Mouse (Mus musculus): ENCODE measurements at regions not wholly inside any gene's neighbourhood (a gene's known extent, or its start where the extent isn't known, plus 50 kb on each side); places are given as distances from the start of the nearest gene placed in this dataset.

DNA sequence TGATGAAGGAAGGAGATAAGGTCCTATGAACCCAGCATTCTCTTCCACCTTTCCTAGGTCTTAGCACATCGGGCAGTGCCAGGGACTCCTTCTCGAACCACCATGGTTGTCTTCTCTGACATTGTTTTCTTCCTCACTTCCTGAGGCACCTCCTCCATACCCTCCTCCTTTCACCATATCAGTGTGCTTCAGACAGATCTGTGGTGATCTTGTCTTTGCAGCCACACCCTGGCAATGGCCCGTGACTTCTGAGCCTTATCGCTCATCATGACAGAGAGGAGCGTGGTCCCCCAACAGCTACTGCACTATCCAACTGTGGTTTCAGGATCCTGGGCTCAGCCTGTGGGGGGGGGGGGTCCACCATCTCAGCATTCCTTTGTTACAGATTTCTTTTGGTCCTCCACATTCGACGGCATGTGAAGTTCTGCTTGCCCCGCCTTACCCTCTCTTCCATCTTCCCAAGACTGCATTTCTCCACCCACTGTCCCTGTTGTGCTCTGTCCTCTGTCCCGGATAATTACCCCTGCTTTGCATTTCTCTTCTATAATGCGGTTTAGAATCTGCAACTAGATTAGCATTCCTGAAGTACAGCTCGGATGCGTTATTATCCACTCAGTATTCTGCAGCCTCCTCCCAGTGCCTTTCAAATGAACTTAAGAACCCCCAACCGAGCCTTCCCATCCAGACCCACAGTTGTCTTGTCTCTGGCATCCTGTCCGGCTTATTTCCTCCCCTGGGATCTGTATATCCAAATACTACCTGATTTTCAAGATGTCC lies 67.2 kb upstream of the Ccn6 start:
- Histone ChIP-seq H3K27ac (ENCODE audit: low read length) (no peak overlapping the region), H3K9ac (ENCODE audit: low read length) (no peak overlapping the region), H3K36me3 (ENCODE audit: control insufficient read depth, insufficient read depth, low read length) (no peaks in the 10 kb centered on the region), H3K4me1 (replicated peaks; ENCODE audit: control insufficient read depth, insufficient read depth, low read length) (peaks cover 7% of the 10 kb centered on the region), H3K4me2 (ENCODE audit: low read depth, low read length) (no peak overlapping the region), H3K4me3 (ENCODE audit: low read length) (no peak overlapping the region), H3K27me3 (ENCODE audit: control insufficient read depth, insufficient read depth, low read depth, low read length) (no peaks in the 10 kb centered on the region), H3K9me3 (ENCODE audit: control insufficient read depth, low read length) (no peaks in the 10 kb centered on the region)
- no peak for ATAC-seq (ENCODE audit: low read depth)
- 77% methylated on average over 14 of the region's 14 CpGs for WGBS

DNA sequence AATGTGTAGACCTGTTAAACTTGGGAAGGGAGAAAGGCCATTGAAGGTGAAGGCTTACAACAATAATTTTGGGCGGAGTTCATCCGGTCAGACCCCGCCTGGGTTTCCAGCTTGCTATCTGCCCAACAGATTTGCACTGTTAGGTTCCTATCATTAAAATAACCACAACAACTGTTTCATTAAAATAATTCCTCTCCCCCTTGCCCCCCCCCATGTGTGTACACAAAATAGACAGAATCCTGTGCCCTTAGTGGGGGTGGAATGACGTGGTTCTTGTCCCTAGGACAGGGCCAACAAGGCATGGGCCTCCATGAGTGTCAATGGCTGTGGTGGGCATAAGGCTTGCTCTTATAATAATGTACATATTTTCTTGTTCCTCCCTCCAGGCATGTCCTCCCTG lies 65.6 kb upstream of the Ccn6 start:
- H3K4me2 ChIP-seq (ENCODE audit: low read depth, low read length), result no peak overlapping the region
- H3K36me3 ChIP-seq (ENCODE audit: control insufficient read depth, insufficient read depth, low read length), result no peaks in the 10 kb centered on the region
- H3K27me3 ChIP-seq (ENCODE audit: control insufficient read depth, insufficient read depth, low read depth, low read length), result no peaks in the 10 kb centered on the region
- H3K9me3 ChIP-seq (ENCODE audit: control insufficient read depth, low read length), result no peaks in the 10 kb centered on the region
- no peak overlapping the region for H3K4me3 ChIP-seq (ENCODE audit: low read length)
- ATAC-seq (ENCODE audit: low read depth), result no peak
- H3K9ac ChIP-seq (ENCODE audit: low read length), result no peak overlapping the region
- 92% methylated on average over 4 of the region's 4 CpGs for WGBS
- H3K4me1 ChIP-seq (replicated peaks; ENCODE audit: control insufficient read depth, insufficient read depth, low read length), result peaks cover 7% of the 10 kb centered on the region
- H3K27ac ChIP-seq (ENCODE audit: low read length), result no peak overlapping the region

DNA sequence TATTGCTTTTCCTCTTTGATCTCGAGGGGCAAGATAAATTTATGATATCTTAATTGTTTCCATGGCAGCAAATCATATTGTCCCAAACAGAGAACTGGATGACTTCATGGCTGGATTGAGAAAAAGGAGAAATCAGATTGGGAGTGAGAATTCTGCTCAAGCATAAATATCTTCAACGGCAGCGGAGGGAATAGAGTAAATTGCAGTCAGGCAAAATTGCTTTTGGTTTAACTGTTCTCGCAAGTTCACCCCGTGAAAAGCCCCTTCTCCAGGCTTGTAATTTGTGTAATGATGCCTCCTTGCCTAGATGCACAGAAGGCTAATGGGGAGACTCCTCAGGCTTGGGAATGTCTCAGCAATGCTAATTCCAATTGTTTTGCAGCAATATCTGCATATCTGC lies 64.4 kb upstream of the Ccn6 start:
- no peak for ATAC-seq (ENCODE audit: low read depth)
- peak overlapping the region; percentile 48 for H3K4me2 ChIP-seq (ENCODE audit: low read depth, low read length)
- no peaks in the 10 kb centered on the region for H3K9me3 ChIP-seq (ENCODE audit: control insufficient read depth, low read length)
- no peak overlapping the region for H3K9ac ChIP-seq (ENCODE audit: low read length)
- 41% methylated on average over 5 of the region's 5 CpGs for WGBS
- H3K27ac ChIP-seq (ENCODE audit: low read length), result 0 out of 2 replicates have a peak overlapping the region, but pooled peaks have one; percentile 17
- peak overlapping the region; percentile 14 for H3K4me3 ChIP-seq (ENCODE audit: low read length)
- H3K27me3 ChIP-seq (ENCODE audit: control insufficient read depth, insufficient read depth, low read depth, low read length), result no peaks in the 10 kb centered on the region
- no peaks in the 10 kb centered on the region for H3K36me3 ChIP-seq (ENCODE audit: control insufficient read depth, insufficient read depth, low read length)
- peaks cover 7% of the 10 kb centered on the region for H3K4me1 ChIP-seq (replicated peaks; ENCODE audit: control insufficient read depth, insufficient read depth, low read length)

DNA sequence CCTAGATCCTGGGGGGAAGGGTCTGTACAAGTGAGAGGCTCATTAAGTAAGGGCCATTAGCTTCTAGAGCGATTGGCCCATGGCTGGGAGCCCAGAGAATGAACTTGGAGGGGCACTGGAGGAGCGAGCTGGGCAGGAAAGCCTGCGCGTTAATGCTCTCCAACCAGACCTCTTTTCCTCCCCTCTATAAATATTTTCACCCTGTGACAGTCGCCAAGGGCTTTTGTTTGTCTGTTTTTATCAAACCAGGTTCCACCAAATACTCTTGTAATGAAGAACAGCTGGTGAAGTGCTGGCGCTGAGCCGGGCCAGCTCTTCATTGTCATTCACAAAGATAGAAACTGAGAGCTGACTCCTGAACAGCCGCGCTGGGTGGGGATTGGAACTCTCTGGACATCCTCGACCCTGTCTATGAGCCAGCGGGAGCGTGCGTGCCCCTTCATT lies 63.9 kb upstream of the Ccn6 start:
- Histone ChIP-seq H3K4me1 (replicated peaks; ENCODE audit: control insufficient read depth, insufficient read depth, low read length) (peaks cover 7% of the 10 kb centered on the region), H3K9ac (ENCODE audit: low read length) (no peak overlapping the region), H3K9me3 (ENCODE audit: control insufficient read depth, low read length) (no peaks in the 10 kb centered on the region), H3K36me3 (ENCODE audit: control insufficient read depth, insufficient read depth, low read length) (no peaks in the 10 kb centered on the region), H3K4me2 (ENCODE audit: low read depth, low read length) (peak overlapping the region; percentile 48), H3K4me3 (ENCODE audit: low read length) (peak overlapping the region; percentile 14), H3K27ac (ENCODE audit: low read length) (no peak overlapping the region), H3K27me3 (ENCODE audit: control insufficient read depth, insufficient read depth, low read depth, low read length) (no peaks in the 10 kb centered on the region)
- peak; percentile 82 for ATAC-seq (ENCODE audit: low read depth)
- 19% methylated on average over 13 of the region's 13 CpGs for WGBS

DNA sequence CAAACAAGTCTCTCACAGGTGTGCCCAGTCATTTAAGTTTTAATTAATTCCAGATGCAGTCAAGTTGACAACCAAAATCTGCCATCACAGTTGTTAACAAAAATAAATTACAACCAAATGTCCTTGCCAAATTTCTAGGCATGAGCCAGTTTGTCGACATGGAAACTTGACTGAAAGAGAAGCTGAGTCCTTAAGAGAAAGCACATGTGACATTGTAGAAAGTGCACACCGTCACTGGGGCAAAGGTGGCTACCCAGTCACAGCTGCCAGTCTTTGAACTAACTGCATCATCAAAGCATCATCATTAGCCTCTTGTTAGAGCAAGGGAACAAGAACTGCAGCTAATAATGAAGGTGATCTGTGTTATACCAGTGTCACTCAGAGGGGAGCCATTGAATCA lies 62.9 kb upstream of the Ccn6 start:
- 44% methylated on average over 2 of the region's 2 CpGs for WGBS

DNA sequence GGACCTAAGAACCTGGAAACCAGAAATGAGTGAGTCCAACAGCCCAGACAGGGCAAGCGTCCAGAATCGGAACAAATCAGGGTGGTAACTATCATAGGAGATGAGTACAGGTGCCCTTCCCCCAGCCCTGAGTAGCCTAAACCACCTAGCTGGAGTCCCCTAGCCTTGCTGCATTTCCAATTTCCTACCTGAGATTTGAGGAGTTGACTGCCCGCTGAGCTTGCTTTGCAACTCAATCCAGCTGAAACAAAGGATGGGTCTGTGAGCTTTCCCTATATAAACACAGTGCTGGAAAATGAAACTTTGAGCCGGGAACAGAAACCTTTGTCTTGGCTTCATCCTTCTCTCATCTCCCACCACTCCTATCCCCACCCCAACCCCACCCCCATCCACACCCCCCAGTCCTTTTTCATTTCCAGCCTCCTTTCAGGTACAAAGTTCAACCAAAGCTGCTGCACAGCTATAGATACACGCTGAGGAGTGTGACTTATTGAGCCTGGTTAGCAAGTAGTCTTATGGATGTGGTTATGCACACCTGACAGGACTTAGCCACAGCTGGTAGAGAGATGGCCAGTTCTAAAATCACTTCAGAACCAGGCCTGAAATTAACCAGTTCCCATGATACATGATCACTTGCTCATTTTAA lies 61.0 kb upstream of the Ccn6 start:
- no peak for ATAC-seq (ENCODE audit: low read depth)
- Histone ChIP-seq H3K27ac (ENCODE audit: low read length) (no peak overlapping the region), H3K36me3 (ENCODE audit: control insufficient read depth, insufficient read depth, low read length) (no peaks in the 10 kb centered on the region), H3K4me3 (ENCODE audit: low read length) (no peak overlapping the region), H3K4me1 (replicated peaks; ENCODE audit: control insufficient read depth, insufficient read depth, low read length) (peaks cover 7% of the 10 kb centered on the region), H3K9ac (ENCODE audit: low read length) (no peak overlapping the region), H3K9me3 (ENCODE audit: control insufficient read depth, low read length) (peaks cover 3% of the 10 kb centered on the region; the same call in 1 of the 2 replicates), H3K4me2 (ENCODE audit: low read depth, low read length) (no peak overlapping the region), H3K27me3 (ENCODE audit: control insufficient read depth, insufficient read depth, low read depth, low read length) (no peaks in the 10 kb centered on the region)
- 45% methylated on average over 5 of the region's 5 CpGs for WGBS

More for the DNA sequence above, 62.9 kb upstream of the Ccn6 start:
- H3K4me2 ChIP-seq (ENCODE audit: low read depth, low read length), result no peak overlapping the region
- H3K36me3 ChIP-seq (ENCODE audit: control insufficient read depth, insufficient read depth, low read length), result no peaks in the 10 kb centered on the region
- H3K9me3 ChIP-seq (ENCODE audit: control insufficient read depth, low read length), result no peaks in the 10 kb centered on the region
- peaks cover 7% of the 10 kb centered on the region for H3K4me1 ChIP-seq (replicated peaks; ENCODE audit: control insufficient read depth, insufficient read depth, low read length)
- H3K27ac ChIP-seq (ENCODE audit: low read length), result no peak overlapping the region
- ATAC-seq (ENCODE audit: low read depth), result no peak
- H3K9ac ChIP-seq (ENCODE audit: low read length), result no peak overlapping the region
- H3K4me3 ChIP-seq (ENCODE audit: low read length), result no peak overlapping the region
- H3K27me3 ChIP-seq (ENCODE audit: control insufficient read depth, insufficient read depth, low read depth, low read length), result no peaks in the 10 kb centered on the region

DNA sequence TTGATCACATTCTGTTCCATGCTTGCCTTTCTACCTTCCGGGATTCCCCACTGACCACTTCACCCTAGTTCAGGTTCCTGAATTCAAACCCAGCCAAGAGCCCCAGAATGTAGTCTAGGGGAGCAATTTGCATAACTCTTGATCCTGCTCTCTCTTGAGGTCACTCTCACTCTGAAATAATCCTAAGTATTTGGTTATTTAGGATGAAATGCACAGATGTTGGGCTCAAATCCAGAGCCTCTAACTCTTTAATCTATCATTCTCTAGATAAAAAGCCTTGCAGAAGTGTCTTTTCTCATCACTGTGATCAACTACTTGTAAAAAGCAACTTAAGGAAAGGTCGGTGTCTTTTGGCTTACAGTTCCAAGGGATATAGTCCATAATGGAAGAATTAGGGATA lies 57.4 kb upstream of the Ccn6 start:
- no peak overlapping the region for H3K9ac ChIP-seq (ENCODE audit: low read length)
- H3K4me1 ChIP-seq (replicated peaks; ENCODE audit: control insufficient read depth, insufficient read depth, low read length), result no peaks in the 10 kb centered on the region
- ATAC-seq (ENCODE audit: low read depth), result no peak
- no peak overlapping the region for H3K27ac ChIP-seq (ENCODE audit: low read length)
- 84% methylated on average over 2 of the region's 2 CpGs for WGBS
- no peak overlapping the region for H3K4me2 ChIP-seq (ENCODE audit: low read depth, low read length)
- no peaks in the 10 kb centered on the region for H3K27me3 ChIP-seq (ENCODE audit: control insufficient read depth, insufficient read depth, low read depth, low read length)
- H3K36me3 ChIP-seq (ENCODE audit: control insufficient read depth, insufficient read depth, low read length), result no peaks in the 10 kb centered on the region
- no peak overlapping the region for H3K4me3 ChIP-seq (ENCODE audit: low read length)
- H3K9me3 ChIP-seq (ENCODE audit: control insufficient read depth, low read length), result peaks cover 9% of the 10 kb centered on the region

DNA sequence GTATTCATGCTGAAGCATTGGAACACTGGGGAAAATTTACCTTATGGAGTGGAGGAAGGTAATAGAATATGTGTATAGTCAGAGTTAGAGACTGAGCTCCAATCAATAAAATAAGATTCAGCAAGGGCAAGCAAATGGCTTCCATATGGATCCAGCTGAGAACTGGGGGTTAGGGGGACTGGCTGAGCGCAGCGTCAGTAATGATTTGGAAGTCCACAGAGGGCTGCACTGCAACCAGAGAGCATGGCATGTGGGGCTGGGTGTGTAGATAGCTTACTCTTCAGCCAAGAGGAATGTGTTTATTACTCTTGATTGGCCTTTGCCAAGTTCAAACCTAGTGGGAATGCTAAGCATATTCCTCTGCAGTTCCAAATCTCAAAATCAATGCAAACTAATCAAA lies 55.8 kb upstream of the Ccn6 start:
- Histone ChIP-seq H3K27me3 (ENCODE audit: control insufficient read depth, insufficient read depth, low read depth, low read length) (no peaks in the 10 kb centered on the region), H3K4me1 (replicated peaks; ENCODE audit: control insufficient read depth, insufficient read depth, low read length) (no peaks in the 10 kb centered on the region), H3K4me2 (ENCODE audit: low read depth, low read length) (no peak overlapping the region), H3K4me3 (ENCODE audit: low read length) (no peak overlapping the region), H3K27ac (ENCODE audit: low read length) (no peak overlapping the region), H3K9ac (ENCODE audit: low read length) (no peak overlapping the region), H3K9me3 (ENCODE audit: control insufficient read depth, low read length) (peaks cover 9% of the 10 kb centered on the region), H3K36me3 (ENCODE audit: control insufficient read depth, insufficient read depth, low read length) (no peaks in the 10 kb centered on the region)
- ATAC-seq (ENCODE audit: low read depth), result no peak
- WGBS, result 92% methylated on average over 2 of the region's 2 CpGs

DNA sequence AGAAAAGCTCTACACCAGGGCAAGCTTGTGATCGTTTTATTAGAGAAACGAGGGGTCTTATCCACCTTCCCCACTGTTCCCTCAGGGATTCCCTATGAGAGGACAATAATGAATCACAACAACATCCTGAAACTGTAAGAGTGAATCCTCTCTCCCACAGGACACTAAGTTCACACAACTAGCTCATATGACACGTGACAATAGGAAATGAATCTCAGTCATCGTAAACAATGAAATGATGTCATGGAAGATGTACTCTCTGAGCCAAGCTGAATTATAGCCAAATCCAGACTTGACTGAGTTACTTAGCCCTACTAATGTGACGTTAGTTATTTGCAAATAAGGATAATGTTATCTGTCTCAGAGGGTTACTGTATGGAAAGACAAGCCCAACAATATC lies 54.6 kb upstream of the Ccn6 start:
- WGBS, result 77% methylated on average over 5 of the region's 5 CpGs

More for the DNA sequence above, 54.6 kb upstream of the Ccn6 start:
- peaks cover 9% of the 10 kb centered on the region for H3K9me3 ChIP-seq (ENCODE audit: control insufficient read depth, low read length)
- no peaks in the 10 kb centered on the region for H3K4me1 ChIP-seq (replicated peaks; ENCODE audit: control insufficient read depth, insufficient read depth, low read length)
- no peak for ATAC-seq (ENCODE audit: low read depth)
- H3K9ac ChIP-seq (ENCODE audit: low read length), result no peak overlapping the region
- no peak overlapping the region for H3K4me3 ChIP-seq (ENCODE audit: low read length)
- no peak overlapping the region for H3K4me2 ChIP-seq (ENCODE audit: low read depth, low read length)
- no peaks in the 10 kb centered on the region for H3K36me3 ChIP-seq (ENCODE audit: control insufficient read depth, insufficient read depth, low read length)
- H3K27ac ChIP-seq (ENCODE audit: low read length), result no peak overlapping the region
- no peaks in the 10 kb centered on the region for H3K27me3 ChIP-seq (ENCODE audit: control insufficient read depth, insufficient read depth, low read depth, low read length)
